Mouse (Mus musculus): Measurements from ENCODE around the gene Scgb2b27.
"Not testable (repeated sequence)": the region's sequence is repeated elsewhere in the genome, so short reads cannot be mapped to it uniquely, and the experiment has no call there.

Gene Scgb2b27

GRCm38 (mm10) chr7:34013842-34014241, at the start of gene Scgb2b27:
Gene Scgb2b27 (minus strand): TSS chr7:34013942.
- no peak for DNase-seq

- not testable (repeated sequence) for DNase-seq
Measured at GRCm38 (mm10) chr7:34036076-34036815, 22.5 kb upstream of the Scgb2b27 start.

- not testable (repeated sequence) for DNase-seq
Measured at GRCm38 (mm10) chr7:34034579-34034978, 20.8 kb upstream of the Scgb2b27 start.

GRCm38 (mm10) chr7:34030026-34030425, 16.3 kb upstream of the Scgb2b27 start:
- DNase-seq: no peak

- not testable (repeated sequence) for DNase-seq
Measured at GRCm38 (mm10) chr7:34027202-34027601, 13.5 kb upstream of the Scgb2b27 start.

GRCm38 (mm10) chr7:34025641-34026040, 11.9 kb upstream of the Scgb2b27 start:
- no peak for DNase-seq

- DNase-seq: not testable (repeated sequence)
Measured at GRCm38 (mm10) chr7:34021183-34021582, 7.4 kb upstream of the Scgb2b27 start, which contains the start of gene Scgb1b27. Gene Scgb1b27 (plus strand): TSS chr7:34021483.

GRCm38 (mm10) chr7:33982281-33982680, 31.5 kb downstream of the Scgb2b27 start:
- not testable (repeated sequence) for DNase-seq
